Mouse (Mus musculus) cerebellum, postnatal 10 days (tissue): Measurements from ENCODE around the gene Spred2.
A peak's percentile ranks its signal among the peaks of the same experiment; 100 is the strongest.
"Not testable (repeated sequence)": the region's sequence is repeated elsewhere in the genome, so short reads cannot be mapped to it uniquely, and the experiment has no call there.

Experiments
- DNase-seq, 2 experiments: peaks; one replicate each; pipeline ENCODE4 v3.0.0; 2021; ENCODE audit warnings: mixed read lengths in 2 of 2

Gene Spred2

GRCm38 (mm10) chr11:20025899-20026298, 101.7 kb downstream of the Spred2 start:
- DNase-seq: peak; percentile 32 to 38

- DNase-seq: no peak
Observed at GRCm38 (mm10) chr11:20027719-20028118, 103.5 kb downstream of the Spred2 start.

- no peak for DNase-seq
Observed at GRCm38 (mm10) chr11:20028396-20028795, 104.2 kb downstream of the Spred2 start.

- no peak for DNase-seq
Observed at GRCm38 (mm10) chr11:20029014-20029413, 104.8 kb downstream of the Spred2 start.

- DNase-seq: not testable (repeated sequence)
Observed at GRCm38 (mm10) chr11:20030973-20031372, 106.8 kb downstream of the Spred2 start.

GRCm38 (mm10) chr11:20031536-20031935, 107.4 kb downstream of the Spred2 start:
- DNase-seq: peak; percentile 58 to 64

- no peak for DNase-seq
Observed at GRCm38 (mm10) chr11:20033541-20034160, 109.5 kb downstream of the Spred2 start.

- DNase-seq: no peak
Observed at GRCm38 (mm10) chr11:20034337-20034947, 110.3 kb downstream of the Spred2 start.

GRCm38 (mm10) chr11:20035343-20035928, 111.3 kb downstream of the Spred2 start:
- peak in 1 of 2 experiments; percentile 40 for DNase-seq

- no peak for DNase-seq
Observed at GRCm38 (mm10) chr11:20035972-20036371, 111.8 kb downstream of the Spred2 start.

GRCm38 (mm10) chr11:20037739-20038138, 113.6 kb downstream of the Spred2 start:
- no peak for DNase-seq

GRCm38 (mm10) chr11:20038723-20039122, 114.5 kb downstream of the Spred2 start:
- DNase-seq: peak; percentile 73 to 76

GRCm38 (mm10) chr11:20041164-20041920, 117.2 kb downstream of the Spred2 start:
- DNase-seq: no peak

- no peak for DNase-seq
Observed at GRCm38 (mm10) chr11:20042106-20042505, 117.9 kb downstream of the Spred2 start.

- DNase-seq: no peak
Observed at GRCm38 (mm10) chr11:20043256-20043655, 119.1 kb downstream of the Spred2 start.

- no peak for DNase-seq
Observed at GRCm38 (mm10) chr11:20045586-20045985, 121.4 kb downstream of the Spred2 start.

GRCm38 (mm10) chr11:20052814-20053536, 128.8 kb downstream of the Spred2 start:
- no peak for DNase-seq

- DNase-seq: no peak
Observed at GRCm38 (mm10) chr11:20053951-20054350, 129.8 kb downstream of the Spred2 start.

- no peak for DNase-seq
Observed at GRCm38 (mm10) chr11:20054617-20055016, 130.4 kb downstream of the Spred2 start.

GRCm38 (mm10) chr11:20056168-20056567, 132.0 kb downstream of the Spred2 start:
- DNase-seq: no peak

GRCm38 (mm10) chr11:20057429-20057828, 133.3 kb downstream of the Spred2 start:
- no peak for DNase-seq

GRCm38 (mm10) chr11:20059736-20060135, 135.6 kb downstream of the Spred2 start:
- no peak for DNase-seq

- DNase-seq: not testable (repeated sequence)
Observed at GRCm38 (mm10) chr11:20062801-20063200, 138.6 kb downstream of the Spred2 start.
